Mouse (Mus musculus): ENCODE measurements at regions not wholly inside any gene's neighbourhood (a gene's known extent, or its start where the extent isn't known, plus 50 kb on each side); places are given as distances from the start of the nearest gene placed in this dataset.

DNA sequence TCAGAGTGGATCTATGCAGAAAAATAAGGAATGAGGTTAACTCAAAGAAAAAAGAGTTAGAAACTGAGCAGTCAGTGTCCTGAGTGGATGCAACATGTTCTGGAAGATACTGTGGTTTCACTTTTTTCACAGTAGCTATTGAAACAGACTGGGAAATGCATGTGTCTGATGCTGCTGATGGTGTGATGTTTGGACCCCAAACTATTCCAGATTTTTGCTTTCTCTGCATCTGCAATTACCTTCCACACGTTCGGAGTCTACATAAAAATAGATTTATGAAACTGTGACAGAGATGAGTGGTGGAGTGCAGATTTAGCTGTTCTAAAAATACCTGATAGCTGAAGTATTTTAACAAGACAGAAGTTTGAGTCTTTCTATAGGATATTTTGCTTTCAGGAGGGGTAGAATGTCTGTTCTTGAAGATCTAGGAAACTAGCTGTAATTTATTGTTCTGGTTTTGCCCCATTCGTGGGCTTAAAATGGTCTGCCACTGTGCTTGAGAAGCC lies 545.3 kb downstream of the Stim2 start:
- DNase-seq (ENCODE audit: low read depth, low spot score) = no peak

DNA sequence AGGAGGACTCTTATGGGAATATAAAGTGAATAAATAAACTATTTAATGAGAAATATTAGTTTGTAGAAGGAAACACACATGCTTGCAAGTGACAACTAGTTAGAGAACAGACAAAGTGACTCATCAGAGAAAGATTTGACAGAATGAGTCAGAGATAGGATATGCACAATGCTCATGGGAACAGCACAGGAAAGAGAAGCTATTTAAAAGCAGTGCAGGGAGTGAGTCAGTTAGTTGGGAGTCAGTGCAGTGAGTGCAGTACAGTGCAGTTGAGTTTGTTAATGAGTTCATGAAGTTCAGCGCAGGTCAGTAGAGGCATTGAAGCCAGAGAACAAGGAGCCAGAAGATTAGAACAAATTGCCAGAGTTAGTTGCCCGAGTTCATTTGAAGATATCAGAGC lies 580.2 kb downstream of the Stim2 start:
- DNase-seq (ENCODE audit: low read depth, low spot score) = no peak

GRCm38 (mm10) chr5:54579458-54579857 lies 581.2 kb downstream of the Stim2 start:
- DNase-seq (ENCODE audit: low read depth, low spot score) = no peak

DNA sequence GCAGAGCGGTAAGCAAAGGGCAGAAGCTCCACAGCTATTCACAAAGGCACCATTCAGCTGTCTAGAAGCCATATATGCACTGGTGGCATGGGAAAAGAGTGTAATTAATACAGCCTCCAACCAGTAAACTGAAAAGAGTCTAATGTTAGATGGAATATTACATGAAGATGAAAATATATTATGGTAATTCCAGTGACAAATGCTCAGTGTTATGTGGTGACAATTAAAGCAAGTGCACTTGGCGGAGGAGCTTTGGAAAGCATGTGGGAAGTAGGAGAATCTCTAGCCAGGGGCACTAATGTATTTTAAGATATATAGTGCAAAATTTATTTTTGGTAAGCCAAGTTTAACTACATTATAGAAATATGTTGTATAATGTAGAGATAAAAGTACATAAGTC lies 583.9 kb downstream of the Stim2 start:
- DNase-seq (ENCODE audit: low read depth, low spot score) = no peak

DNA sequence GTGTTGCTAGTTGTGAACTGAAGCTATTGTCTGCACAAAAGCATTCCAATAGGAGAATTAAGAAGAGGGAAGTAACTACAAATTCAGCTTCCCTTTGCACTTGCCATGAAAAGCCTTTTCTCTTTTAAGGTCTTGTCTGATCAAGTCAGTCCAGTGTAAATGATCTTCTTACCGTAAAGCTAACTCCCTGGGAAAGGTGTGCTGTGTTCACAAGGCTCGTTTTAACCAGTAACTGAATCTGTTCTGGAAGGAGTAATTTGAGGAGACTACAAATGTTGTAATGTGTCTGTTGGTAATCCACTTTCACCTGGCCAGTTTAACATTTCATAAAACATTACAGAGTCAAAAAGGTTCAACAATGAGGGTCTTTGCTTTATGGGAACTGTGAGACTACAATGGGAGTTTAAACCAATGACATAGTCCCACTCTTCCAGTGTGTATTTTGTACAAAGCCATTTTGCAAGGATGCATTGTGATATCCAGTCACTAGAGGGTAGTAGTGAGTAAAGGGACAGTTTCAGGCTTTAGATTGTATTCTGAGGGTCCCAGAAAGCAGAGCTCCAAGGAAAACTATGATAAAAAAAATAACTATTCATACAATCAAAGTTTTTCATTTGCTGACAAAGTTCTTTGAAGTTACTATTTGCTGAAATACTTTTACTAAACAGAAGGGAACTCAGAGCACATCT lies 590.2 kb downstream of the Stim2 start:
- DNase-seq (ENCODE audit: low read depth, low spot score) = no peak

- no peak for DNase-seq (ENCODE audit: low read depth, low spot score)
Measured at GRCm38 (mm10) chr5:54610957-54611356, 612.7 kb downstream of the Stim2 start.

DNA sequence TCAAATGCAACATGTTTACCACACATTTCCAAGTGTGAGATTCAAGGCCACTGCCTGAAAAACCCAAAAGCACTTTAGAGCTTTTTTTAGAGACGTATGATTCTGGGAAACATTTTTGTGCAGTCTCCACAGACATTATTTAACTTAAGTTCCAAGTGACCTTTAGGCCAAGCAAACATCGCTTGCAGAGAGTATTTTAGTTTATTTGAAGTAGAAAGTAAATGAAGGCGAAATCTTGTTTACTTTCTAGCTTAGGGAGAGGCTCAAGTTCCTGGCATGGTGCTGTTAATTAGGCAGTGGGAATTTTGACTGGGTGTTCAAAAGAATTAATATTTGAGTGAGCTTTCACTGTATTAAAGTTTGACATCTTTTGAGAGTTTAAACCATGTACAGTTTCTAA lies 624.4 kb downstream of the Stim2 start:
- no peak for DNase-seq (ENCODE audit: low read depth, low spot score)

DNA sequence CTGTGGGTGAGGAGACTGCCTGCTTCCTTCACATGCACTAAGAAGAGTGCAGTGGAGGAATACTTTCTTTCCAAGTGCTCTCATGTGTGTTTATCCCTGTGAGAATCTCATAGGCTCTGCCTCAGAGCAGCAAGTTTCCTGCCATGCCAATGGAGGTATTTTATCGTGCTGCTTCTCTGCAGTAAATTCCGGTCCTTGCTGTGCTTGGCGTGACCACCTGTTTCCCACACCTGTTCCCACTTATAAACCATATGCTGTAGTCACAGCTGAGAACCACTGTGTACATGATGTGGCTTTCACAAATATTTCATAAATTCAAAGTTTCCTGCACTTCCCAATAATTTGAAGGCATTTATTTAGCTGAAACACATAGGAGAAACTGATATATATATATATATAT lies 634.0 kb downstream of the Stim2 start:
- peak; percentile 65 for DNase-seq (ENCODE audit: low read depth, low spot score)

Data from mesoderm, embryonic 11.5 days (tissue).